Mouse (Mus musculus): Measurements from ENCODE around the gene Aggf1.
"Not testable (repeated sequence)": the region's sequence is repeated elsewhere in the genome, so short reads cannot be mapped to it uniquely, and the experiment has no call there.

Gene Aggf1

GRCm38 (mm10) chr13:95374701-95375553 is at the start of gene Aggf1:
TSS of gene Aggf1 (minus strand) at chr13:95375352.
- DNase-seq (ENCODE audit: low spot score) = peak; percentile 91

DNA sequence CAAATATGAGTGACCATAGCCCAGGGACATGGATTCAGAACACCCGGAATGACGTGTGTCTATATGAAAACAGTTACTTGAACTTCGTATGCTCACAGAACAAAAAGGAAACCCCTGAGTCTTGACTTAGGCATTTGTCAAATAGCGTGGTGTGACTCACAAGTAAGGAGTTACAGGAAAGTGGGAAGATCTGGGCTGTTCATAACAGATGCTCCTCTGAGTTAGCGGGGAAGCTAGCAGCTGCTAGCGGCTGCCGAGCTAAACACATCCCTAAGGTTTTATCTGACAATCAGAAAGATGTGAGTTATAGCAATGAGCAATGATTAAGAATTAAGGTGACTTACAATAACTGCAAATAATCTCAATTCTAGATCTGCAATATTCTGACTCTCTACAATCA is 49.8 kb upstream of the Aggf1 start:
- DNase-seq (ENCODE audit: low spot score) = no peak

GRCm38 (mm10) chr13:95419204-95419749 is 44.1 kb upstream of the Aggf1 start:
- no peak for DNase-seq (ENCODE audit: low spot score)

GRCm38 (mm10) chr13:95418575-95419203 is 43.5 kb upstream of the Aggf1 start:
- no peak for DNase-seq (ENCODE audit: low spot score)

DNA sequence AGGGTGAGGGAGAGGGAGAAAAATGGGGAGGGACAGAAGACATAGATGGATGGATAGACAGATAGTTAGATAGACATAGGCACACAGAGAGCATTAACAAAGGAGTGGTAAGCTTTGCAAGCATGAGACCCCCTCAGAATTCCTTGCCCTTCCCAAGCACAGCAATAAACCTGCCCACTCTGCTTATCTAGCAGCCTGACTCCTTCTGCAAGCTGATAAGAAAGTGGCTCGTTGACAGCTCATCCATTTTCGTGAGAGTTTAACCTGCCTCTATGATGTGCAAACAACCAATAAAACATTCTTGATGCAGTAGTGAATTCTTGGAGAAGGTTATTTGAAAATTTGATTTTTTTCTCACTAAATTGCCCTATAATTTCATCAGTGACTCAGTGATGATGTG is 37.1 kb upstream of the Aggf1 start:
- peak; percentile 7 for DNase-seq (ENCODE audit: low spot score)

- DNase-seq (ENCODE audit: low spot score) = no peak
These were observed 18.1 kb upstream of the Aggf1 start for GRCm38 (mm10) chr13:95393242-95393641.

DNA sequence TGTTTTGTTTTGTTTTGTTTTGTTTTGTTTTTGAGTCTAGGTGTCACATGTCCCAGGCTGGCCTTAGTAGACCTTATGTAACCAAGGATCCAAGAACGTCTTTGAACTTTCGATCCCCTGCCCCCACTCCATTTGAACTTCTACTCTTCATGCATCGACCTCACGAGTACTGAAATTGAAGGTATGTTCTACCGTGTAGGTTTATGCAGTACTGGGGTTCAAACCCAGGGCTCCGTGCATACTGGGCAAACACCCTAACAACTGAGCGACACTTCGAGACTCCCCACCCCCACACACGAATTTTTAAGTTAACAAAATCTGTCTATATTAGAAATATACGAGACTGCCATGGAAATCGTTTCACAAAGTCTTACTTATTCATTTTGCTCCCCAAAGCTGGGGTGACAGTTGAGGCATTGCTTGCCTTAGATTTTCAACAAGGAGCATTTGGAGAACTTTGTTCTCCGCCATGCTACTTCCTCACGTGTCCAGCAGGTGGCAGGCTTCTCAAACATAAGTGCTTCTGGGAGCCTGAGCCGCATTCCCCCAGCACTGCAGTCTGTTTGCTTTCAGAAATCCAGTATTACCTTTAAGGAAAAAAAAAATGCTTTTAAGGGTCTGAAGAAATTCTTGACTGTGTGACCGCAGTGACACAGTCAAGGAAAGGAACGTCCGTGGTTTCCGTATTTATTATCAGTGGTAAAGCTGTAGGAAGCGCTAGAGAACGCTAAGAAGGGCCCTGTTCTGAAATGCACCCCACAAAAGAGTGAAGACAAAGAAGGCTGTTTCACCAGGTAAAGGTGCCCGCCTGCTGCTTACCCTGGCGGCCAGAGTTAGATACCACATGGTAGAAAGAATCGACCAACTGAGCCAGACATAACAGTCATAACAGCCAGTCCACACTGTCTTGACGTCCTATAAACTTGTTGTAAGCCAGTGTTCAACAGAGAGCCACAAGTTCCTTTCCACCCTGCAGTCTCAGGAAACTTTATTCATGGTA is 15.0 kb upstream of the Aggf1 start:
- DNase-seq (ENCODE audit: low spot score) = peak; percentile 66

DNA sequence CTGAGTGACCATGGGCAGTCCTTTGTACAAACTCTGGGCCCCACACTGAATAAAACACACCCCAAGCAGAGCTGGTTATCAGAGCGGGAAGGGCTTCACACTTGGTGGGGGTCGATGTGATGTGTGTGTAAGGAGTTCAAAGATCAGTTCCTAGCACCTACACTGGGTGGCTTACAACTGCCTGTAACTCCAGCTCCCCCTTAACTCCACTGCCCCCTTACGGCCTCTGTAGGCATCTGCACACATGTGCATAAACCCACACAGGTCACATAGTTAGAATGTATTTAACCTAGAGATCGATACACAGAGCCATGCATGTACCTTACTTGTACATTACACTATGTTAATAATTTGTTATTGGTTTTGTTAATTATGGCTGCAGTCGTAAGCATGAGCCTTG is 13.1 kb upstream of the Aggf1 start:
- no peak for DNase-seq (ENCODE audit: low spot score)

DNA sequence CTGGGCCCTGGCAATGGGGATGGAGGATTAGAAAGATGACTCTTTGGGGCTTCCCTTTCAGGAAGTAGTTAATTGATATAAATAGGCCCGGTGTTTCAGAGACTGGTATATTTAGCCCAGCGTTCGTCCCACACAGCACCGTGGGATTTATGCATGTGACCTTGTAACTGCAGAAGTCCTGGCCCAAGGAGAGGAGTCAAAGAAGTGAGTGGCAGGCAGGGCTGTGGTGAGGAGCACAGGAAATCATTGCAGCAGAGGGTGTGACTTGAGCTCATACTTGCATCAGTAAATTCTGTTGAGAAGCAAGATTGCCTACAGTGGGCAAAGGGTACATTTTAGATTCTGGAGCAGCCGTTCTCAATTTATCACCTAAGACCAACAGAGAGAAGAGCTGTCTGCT is 7.3 kb upstream of the Aggf1 start:
- DNase-seq (ENCODE audit: low spot score) = no peak

DNA sequence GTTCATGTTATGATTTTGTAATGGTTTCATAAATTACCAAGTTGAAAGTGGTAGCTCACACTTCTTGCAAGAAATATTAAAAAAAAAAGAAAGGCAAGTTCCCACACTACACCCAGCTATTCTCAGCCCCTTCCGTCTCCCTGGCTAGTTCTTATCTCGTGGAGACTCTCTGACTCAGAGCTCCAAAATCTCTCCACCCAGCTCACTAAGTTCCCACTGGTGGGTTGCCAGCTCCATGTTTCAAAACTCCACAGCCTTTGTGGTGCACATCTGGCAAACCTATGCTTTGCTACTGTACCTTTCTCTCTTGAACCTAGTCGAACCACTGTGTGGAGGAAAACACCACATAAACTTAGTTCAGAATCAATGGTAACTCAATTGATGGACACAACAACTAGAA is 3.5 kb upstream of the Aggf1 start:
- DNase-seq (ENCODE audit: low spot score) = no peak

- not testable (repeated sequence) for DNase-seq (ENCODE audit: low spot score)
These were observed 1.6 kb upstream of the Aggf1 start for GRCm38 (mm10) chr13:95376689-95377289.

DNA sequence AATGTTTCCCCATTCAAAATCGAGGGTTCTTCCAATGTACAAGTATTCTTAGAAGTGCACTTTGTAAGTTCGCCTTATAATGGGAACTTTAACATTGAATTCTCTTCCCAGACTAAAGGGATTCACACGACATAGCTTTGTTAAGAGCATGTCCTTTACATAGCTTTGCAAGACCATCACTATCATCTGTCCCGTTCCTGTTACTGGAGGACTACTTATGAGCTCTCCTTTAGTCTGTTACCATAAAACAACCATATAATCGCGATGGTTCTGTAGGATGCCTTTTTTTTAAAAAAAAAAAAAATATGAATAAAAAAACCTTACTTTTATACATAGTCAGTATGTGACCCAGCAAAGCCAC is 382 bp upstream of the Aggf1 start:
- no peak for DNase-seq (ENCODE audit: low spot score)

GRCm38 (mm10) chr13:95366356-95366755 is 8.8 kb downstream of the Aggf1 start:
- no peak for DNase-seq (ENCODE audit: low spot score)

GRCm38 (mm10) chr13:95363440-95363839 is 11.7 kb downstream of the Aggf1 start:
- no peak for DNase-seq (ENCODE audit: low spot score)

GRCm38 (mm10) chr13:95358223-95358622 is 16.9 kb downstream of the Aggf1 start:
- no peak for DNase-seq (ENCODE audit: low spot score)

GRCm38 (mm10) chr13:95348476-95348875 is 26.7 kb downstream of the Aggf1 start:
- no peak for DNase-seq (ENCODE audit: low spot score)

- DNase-seq (ENCODE audit: low spot score) = peak; percentile 54
These were observed 28.0 kb downstream of the Aggf1 start for GRCm38 (mm10) chr13:95347018-95347696.

DNA sequence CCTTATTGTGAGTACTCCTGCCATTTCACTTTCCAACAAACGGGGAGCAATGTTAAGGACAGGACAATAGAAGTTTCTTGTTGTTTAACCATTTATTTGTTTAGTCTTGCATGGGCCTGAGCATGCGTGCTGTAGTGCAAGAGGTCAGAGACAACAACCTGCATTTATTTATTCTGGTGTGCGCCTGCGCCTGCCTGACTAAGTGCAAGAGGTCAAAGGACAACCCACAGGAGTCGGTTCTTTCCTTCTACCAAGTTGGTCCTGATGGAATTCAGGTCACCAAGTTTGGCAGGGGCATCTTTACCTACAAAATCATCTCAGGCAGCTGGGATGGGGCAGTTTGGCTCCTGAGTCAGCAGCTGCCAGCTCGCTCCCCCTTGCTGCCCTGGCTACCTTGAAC is 29.3 kb downstream of the Aggf1 start:
- peak; percentile 24 for DNase-seq (ENCODE audit: low spot score)

- peak; percentile 21 for DNase-seq (ENCODE audit: low spot score)
These were observed 31.7 kb downstream of the Aggf1 start for GRCm38 (mm10) chr13:95343470-95343869.

GRCm38 (mm10) chr13:95336122-95336677 is 39.0 kb downstream of the Aggf1 start:
- no peak for DNase-seq (ENCODE audit: low spot score)

Measured in yolk sac, embryonic 10.5 days (tissue).